Mouse (Mus musculus): ENCODE measurements at regions not wholly inside any gene's neighbourhood (a gene's known extent, or its start where the extent isn't known, plus 50 kb on each side); places are given as distances from the start of the nearest gene placed in this dataset.

- no peak for DNase-seq (ENCODE audit: low read depth, low spot score)
Measured at GRCm38 (mm10) chr4:5206394-5207099, 413.4 kb upstream of the Impad1 start.

DNA sequence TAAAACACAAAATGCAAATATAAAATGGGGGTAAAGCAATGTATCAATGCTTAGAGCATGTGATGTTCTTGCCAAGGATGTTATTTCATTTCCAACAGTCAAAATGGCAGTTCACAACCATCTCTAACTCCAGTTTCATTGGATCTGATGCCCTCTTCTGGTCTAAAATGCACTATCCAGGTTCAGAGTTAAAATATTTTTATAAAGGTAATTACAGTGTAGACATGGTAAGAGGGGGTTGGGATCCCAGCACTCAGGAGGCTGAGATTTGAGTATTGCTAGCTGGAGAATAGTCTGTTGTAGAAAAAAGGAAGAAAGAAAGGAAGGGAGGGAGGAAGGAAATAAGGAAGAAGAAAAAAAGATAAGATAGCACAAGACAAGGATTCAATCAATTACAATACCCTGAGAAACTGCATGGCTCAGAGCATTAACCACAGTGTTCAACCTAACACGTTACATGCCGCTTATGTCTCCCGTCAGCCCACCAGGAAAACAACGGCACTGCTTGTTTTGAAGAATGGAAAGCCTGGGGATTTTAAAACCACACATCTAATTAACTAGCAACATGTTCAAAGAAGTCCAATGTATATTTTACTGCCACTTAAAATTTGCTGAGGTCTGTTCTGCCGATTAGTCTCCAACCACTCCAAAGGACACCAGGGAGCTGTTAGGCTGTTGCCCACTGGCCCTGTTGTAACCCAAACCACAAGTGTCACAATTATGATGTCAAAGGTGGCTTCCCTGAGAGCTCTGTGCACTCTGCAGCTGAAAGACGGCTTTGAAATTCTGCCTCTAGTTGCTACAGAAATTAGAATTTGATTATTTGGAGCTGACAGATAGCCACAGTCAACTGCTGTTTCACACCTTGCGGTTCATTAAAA lies 412.4 kb upstream of the Impad1 start:
- DNase-seq (ENCODE audit: low read depth, low spot score), result no peak

DNA sequence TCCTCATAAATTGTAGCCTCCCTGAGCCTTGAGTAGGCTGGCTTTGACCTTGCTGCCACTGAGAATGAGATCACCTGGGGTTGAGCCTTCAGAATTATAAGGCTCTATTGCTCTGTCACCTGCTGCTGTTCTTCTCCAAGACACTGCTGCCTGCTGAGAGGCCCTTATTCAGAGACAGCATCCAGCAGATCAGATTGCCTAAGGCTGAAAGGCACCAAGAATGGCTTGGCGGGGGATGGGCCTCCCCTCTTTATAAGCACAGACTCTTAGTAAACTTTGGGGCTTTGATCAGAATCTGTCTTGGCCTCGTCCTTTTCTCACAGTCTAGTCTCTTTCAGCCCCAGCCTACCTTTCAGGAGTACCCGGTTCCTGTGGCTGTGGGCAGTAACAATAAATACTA lies 401.1 kb upstream of the Impad1 start:
- DNase-seq (ENCODE audit: low read depth, low spot score), result peak; percentile 23

DNA sequence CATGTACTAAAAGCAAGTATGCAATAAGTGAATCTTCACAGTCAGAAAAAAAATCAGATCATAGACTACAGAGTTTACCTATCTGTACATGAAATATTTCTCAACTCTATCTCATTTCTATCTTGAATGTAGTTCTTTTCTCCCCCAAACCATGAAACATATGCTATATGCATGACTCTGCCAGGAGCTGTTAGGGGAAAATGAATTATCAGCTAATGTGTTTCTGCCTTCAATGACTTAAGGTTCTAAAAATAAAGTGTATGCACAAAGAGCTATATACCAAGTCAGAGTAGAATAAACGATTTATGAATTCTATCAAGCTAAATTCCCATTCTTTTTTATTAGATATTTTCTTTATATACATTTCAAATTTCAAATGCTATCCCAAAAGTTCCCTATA lies 388.4 kb upstream of the Impad1 start:
- DNase-seq (ENCODE audit: low read depth, low spot score), result no peak

GRCm38 (mm10) chr4:5178991-5179693 lies 386.0 kb upstream of the Impad1 start:
- DNase-seq (ENCODE audit: low read depth, low spot score), result peak; percentile 21

- no peak for DNase-seq (ENCODE audit: low read depth, low spot score)
Measured at GRCm38 (mm10) chr4:5165263-5165662, 372.1 kb upstream of the Impad1 start.

DNA sequence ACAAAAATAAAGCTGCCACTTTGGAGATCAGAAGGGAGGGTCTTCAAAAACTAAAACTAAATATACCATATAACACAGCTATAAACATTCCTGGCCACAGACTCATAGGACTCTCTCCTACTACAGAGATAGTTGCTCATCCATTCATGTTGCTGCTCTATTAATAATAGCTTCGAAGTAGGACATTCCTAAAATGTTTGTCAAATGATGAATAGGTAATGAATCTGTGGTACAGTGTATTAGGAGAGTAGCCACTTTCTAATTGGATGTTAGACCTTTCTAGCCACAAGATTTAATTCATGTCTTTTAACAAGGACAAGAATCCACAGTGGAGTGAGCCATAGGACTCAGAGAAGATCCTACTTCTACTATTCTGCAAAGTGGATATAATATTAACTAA lies 367.8 kb upstream of the Impad1 start:
- no peak for DNase-seq (ENCODE audit: low read depth, low spot score)

- no peak for DNase-seq (ENCODE audit: low read depth, low spot score)
Measured at GRCm38 (mm10) chr4:5130726-5131125, 337.6 kb upstream of the Impad1 start.

DNA sequence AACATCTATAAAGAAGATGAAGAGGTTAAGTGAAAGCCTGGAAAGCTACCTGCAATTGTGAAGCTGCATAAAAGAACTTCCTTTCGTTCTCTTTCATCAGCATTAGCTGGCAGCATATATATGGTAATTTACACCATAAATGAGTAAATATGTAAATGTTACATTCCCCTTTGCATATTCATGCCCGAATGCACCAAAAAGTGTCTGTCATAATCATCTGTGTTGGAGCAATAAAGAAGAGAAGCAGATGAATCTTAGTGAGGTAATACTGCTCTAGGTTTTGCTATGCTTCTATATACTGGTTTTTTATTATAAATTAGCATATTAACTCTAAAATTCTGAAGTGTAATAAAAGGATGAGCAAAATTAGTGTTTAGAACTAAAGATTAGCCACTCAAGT lies 332.9 kb upstream of the Impad1 start:
- no peak for DNase-seq (ENCODE audit: low read depth, low spot score)

- peak; percentile 54 for DNase-seq (ENCODE audit: low read depth, low spot score)
Measured at GRCm38 (mm10) chr4:5098411-5098810, 305.3 kb upstream of the Impad1 start.

GRCm38 (mm10) chr4:5078723-5079122 lies 285.6 kb upstream of the Impad1 start:
- no peak for DNase-seq (ENCODE audit: low read depth, low spot score)

GRCm38 (mm10) chr4:5074754-5075153 lies 281.6 kb upstream of the Impad1 start:
- no peak for DNase-seq (ENCODE audit: low read depth, low spot score)

GRCm38 (mm10) chr4:5071243-5071642 lies 278.1 kb upstream of the Impad1 start:
- no peak for DNase-seq (ENCODE audit: low read depth, low spot score)

GRCm38 (mm10) chr4:5059290-5059955 lies 266.3 kb upstream of the Impad1 start:
- peak; percentile 2 for DNase-seq (ENCODE audit: low read depth, low spot score)

DNA sequence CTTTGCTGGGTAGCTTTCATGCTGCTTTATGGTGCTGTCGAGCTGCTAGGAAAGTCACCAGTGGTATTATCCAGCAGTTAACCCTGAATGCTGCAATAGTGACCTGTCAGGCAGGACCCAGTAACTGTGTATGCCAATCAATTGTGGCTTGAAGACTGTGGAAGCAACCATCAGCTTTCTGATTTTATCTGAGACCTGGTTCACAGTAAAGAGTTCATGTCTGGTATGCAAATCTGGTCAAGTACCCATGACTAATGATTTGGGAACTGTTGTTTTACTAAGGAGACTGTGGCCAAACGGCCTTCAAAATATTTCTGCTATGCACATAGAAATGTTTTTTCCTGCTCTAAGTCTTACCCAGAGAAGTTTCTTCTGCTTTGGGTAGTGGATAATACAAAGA lies 236.8 kb upstream of the Impad1 start:
- DNase-seq (ENCODE audit: low read depth, low spot score), result no peak

- DNase-seq (ENCODE audit: low read depth, low spot score), result no peak
Measured at GRCm38 (mm10) chr4:4987491-4987890, 194.3 kb upstream of the Impad1 start.

- no peak for DNase-seq (ENCODE audit: low read depth, low spot score)
Measured at GRCm38 (mm10) chr4:4983474-4984194, 190.5 kb upstream of the Impad1 start.

- no peak for DNase-seq (ENCODE audit: low read depth, low spot score)
Measured at GRCm38 (mm10) chr4:4971800-4972319, 178.7 kb upstream of the Impad1 start.

GRCm38 (mm10) chr4:4948956-4949355 lies 155.8 kb upstream of the Impad1 start:
- no peak for DNase-seq (ENCODE audit: low read depth, low spot score)

- peak; percentile 4 for DNase-seq (ENCODE audit: low read depth, low spot score)
Measured at GRCm38 (mm10) chr4:4944498-4944897, 151.3 kb upstream of the Impad1 start.

DNA sequence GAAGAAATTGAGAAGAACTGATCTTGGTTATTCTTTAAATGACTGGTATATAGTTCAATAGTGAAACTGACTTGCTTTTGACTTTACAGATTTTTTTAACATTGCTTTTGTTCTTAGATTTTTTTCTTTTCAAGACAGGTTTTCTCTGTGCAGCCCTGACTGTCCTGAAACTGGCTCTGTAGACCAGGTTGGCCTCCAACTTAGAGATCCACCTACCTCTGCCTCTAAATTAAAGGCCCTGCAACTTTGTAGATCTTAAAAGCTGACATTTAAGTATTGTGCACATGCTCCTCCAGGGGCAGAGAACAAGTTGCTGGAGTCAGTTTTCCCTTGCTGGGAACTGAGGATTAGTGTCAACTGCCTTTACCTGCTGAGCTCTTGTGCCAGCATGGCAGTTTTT lies 132.6 kb upstream of the Impad1 start:
- no peak for DNase-seq (ENCODE audit: low read depth, low spot score)
